Mouse (Mus musculus) bone marrow macrophage, adult 2 months (primary cell): Measurements from ENCODE around the gene Zbtb25.

Experiments used
- CTCF ChIP-seq: IDR thresholded peaks from 2 replicates; pipeline ENCODE4 v1.5.1; 2012; ENCODE audit warnings: low read depth, mild to moderate bottlenecking, low read length, moderate library complexity
- POLR2A ChIP-seq: IDR thresholded peaks from 2 replicates; pipeline ENCODE4 v1.6.1; 2012; ENCODE audit warnings: mild to moderate bottlenecking, low read depth, low read length, borderline replicate concordance

GRCm38 (mm10) chr12:76362303-76362676, 7.1 kb downstream of the Zbtb25 start:
- no peak for TF ChIP-seq CTCF
- TF ChIP-seq POLR2A = no peak
